Mouse (Mus musculus): ENCODE data around the gene Kmt5a.

GRCm38 (mm10) chr5:124445621-124446293 lies 6.0 kb downstream of the Kmt5a start:
- TF ChIP-seq CTCF (IDR thresholded peaks at IDR 0.05; ENCODE audit: insufficient read depth, low read length) (no peak), POLR2A (IDR thresholded peaks at IDR 0.05; ENCODE audit: borderline replicate concordance, extremely low read depth, low read depth, low read length) (no peak)

Measured in lung, adult 2 months (tissue).